Mouse (Mus musculus): ENCODE results near the gene Taar5. TPM values are rescaled to one million over a fixed set of nuclear protein-coding genes. Genes with fewer than 3 reads are reported as not detected.

Gene Taar5
- not detected in 2 replicates for polyA plus RNA-seq (2015; fragmentation: Nextera tagmentation; extraction: Ambion mirVana)

- TF ChIP-seq CTCF (IDR thresholded peaks at IDR 0.05): no peak
- TF ChIP-seq EP300 (IDR thresholded peaks at IDR 0.05): no peak
- H3K4me1 ChIP-seq (ENCODE audit: insufficient read depth, low read depth, low read length): no peaks in the 10 kb centered on the region
- ATAC-seq: no peak
- H3K36me3 ChIP-seq (ENCODE audit: insufficient read depth, low read length): no peaks in the 10 kb centered on the region
- H3K27ac ChIP-seq (ENCODE audit: low read length): no peak within 1 kb of the TSS
- WGBS: 84% methylated on average over 11 of the region's 11 CpGs
- H3K9ac ChIP-seq (replicated peaks; ENCODE audit: low read depth): no peak within 1 kb of the TSS
- H3K27me3 ChIP-seq (replicated peaks; ENCODE audit: insufficient read depth, low read length): no peaks in the 10 kb centered on the region
- no peaks in the 10 kb centered on the region for H3K9me3 ChIP-seq (ENCODE audit: low read length)
- H3K4me3 ChIP-seq (ENCODE audit: low read depth, low read length): no peak within 1 kb of the TSS
- no peak for DNase-seq (ENCODE audit: low spot score)
- H3K4me2 ChIP-seq (replicated peaks; ENCODE audit: low read depth, low read length): no peak within 1 kb of the TSS
Measured at GRCm38 (mm10) chr10:23970656-23971165, at the start of gene Taar5. Gene Taar5 (plus strand): TSS chr10:23970706.

- H3K4me3 ChIP-seq (ENCODE audit: low read depth, low read length): no peak overlapping the region
- no peak for TF ChIP-seq CTCF (IDR thresholded peaks at IDR 0.05)
- TF ChIP-seq EP300 (IDR thresholded peaks at IDR 0.05): no peak
- H3K36me3 ChIP-seq (ENCODE audit: insufficient read depth, low read length): no peaks in the 10 kb centered on the region
- 67% methylated on average over 3 of the region's 3 CpGs for WGBS
- H3K27me3 ChIP-seq (replicated peaks; ENCODE audit: insufficient read depth, low read length): no peaks in the 10 kb centered on the region
- no peak overlapping the region for H3K27ac ChIP-seq (ENCODE audit: low read length)
- H3K9ac ChIP-seq (replicated peaks; ENCODE audit: low read depth): no peak overlapping the region
- H3K9me3 ChIP-seq (ENCODE audit: low read length): no peaks in the 10 kb centered on the region
- H3K4me2 ChIP-seq (replicated peaks; ENCODE audit: low read depth, low read length): no peak overlapping the region
- H3K4me1 ChIP-seq (ENCODE audit: insufficient read depth, low read depth, low read length): no peaks in the 10 kb centered on the region
- DNase-seq (ENCODE audit: low spot score) (no peak), ATAC-seq (no peak)
Measured at GRCm38 (mm10) chr10:23922468-23922867, 48.0 kb upstream of the Taar5 start.

DNA sequence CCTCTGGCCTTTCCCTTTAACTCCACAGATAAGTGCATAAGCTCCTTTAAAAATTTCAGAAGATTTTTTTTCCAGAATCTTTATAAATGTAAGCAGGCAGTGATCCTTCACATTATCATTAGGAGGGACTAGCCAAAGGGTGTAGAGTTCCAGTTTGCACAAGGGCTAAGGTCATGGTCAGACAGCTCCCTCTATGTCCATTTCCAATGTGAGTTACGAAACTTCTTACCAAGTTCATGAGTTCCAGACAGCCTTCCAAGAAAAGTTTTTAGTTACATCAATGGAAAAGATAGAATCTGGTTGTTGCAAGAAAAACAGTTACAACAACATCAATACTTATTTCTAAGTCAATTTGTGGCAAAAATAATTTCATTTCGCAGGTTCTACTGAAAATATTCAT is 46.6 kb upstream of the Taar5 start:
- ATAC-seq (no peak), DNase-seq (ENCODE audit: low spot score) (no peak)
- Histone ChIP-seq H3K9me3 (ENCODE audit: low read length) (no peaks in the 10 kb centered on the region), H3K4me2 (replicated peaks; ENCODE audit: low read depth, low read length) (no peak overlapping the region), H3K4me1 (ENCODE audit: insufficient read depth, low read depth, low read length) (no peaks in the 10 kb centered on the region), H3K4me3 (ENCODE audit: low read depth, low read length) (no peak overlapping the region), H3K27ac (ENCODE audit: low read length) (no peak overlapping the region), H3K9ac (replicated peaks; ENCODE audit: low read depth) (no peak overlapping the region), H3K27me3 (replicated peaks; ENCODE audit: insufficient read depth, low read length) (no peaks in the 10 kb centered on the region), H3K36me3 (ENCODE audit: insufficient read depth, low read length) (no peaks in the 10 kb centered on the region)
- TF ChIP-seq EP300 (IDR thresholded peaks at IDR 0.05) (no peak), CTCF (IDR thresholded peaks at IDR 0.05) (no peak)
- WGBS: 79% methylated on average over 2 of the region's 2 CpGs

DNA sequence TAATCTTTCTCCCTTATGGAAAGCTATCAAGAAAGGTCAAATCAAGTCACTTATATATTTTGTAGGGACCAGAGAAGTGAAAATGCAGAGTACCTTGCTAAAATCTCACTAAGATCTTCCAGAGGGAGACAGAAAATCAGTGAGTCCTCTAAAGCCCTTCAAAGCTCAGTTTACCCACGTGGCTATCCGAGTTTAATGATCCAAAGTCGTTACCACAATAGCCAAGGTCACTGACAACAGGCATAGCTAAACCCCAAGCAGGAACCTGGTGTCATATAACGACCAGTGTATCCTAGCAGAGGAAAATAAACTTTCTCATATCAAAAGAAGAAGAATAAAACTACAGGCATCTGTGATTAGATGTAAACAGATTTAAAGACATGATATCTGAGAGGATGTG is 32.9 kb upstream of the Taar5 start:
- 37% methylated on average over 4 of the region's 4 CpGs for WGBS
- Histone ChIP-seq H3K4me1 (ENCODE audit: insufficient read depth, low read depth, low read length) (no peaks in the 10 kb centered on the region), H3K27ac (ENCODE audit: low read length) (no peak overlapping the region), H3K36me3 (ENCODE audit: insufficient read depth, low read length) (no peaks in the 10 kb centered on the region), H3K4me3 (ENCODE audit: low read depth, low read length) (no peak overlapping the region), H3K9me3 (ENCODE audit: low read length) (no peaks in the 10 kb centered on the region), H3K4me2 (replicated peaks; ENCODE audit: low read depth, low read length) (no peak overlapping the region), H3K9ac (replicated peaks; ENCODE audit: low read depth) (no peak overlapping the region), H3K27me3 (replicated peaks; ENCODE audit: insufficient read depth, low read length) (no peaks in the 10 kb centered on the region)
- DNase-seq (ENCODE audit: low spot score) (no peak), ATAC-seq (no peak)
- TF ChIP-seq EP300 (IDR thresholded peaks at IDR 0.05) (no peak), CTCF (IDR thresholded peaks at IDR 0.05) (no peak)

GRCm38 (mm10) chr10:23938312-23938711 is 32.2 kb upstream of the Taar5 start, which contains the start of gene Taar2:
Gene Taar2 (plus strand): TSS chr10:23938572.
- no peak for DNase-seq (ENCODE audit: low spot score)
- Histone ChIP-seq H3K27me3 (replicated peaks; ENCODE audit: insufficient read depth, low read length) (no peaks in the 10 kb centered on the region), H3K4me1 (ENCODE audit: insufficient read depth, low read depth, low read length) (no peaks in the 10 kb centered on the region), H3K36me3 (ENCODE audit: insufficient read depth, low read length) (no peaks in the 10 kb centered on the region), H3K9ac (replicated peaks; ENCODE audit: low read depth) (no peak within 1 kb of the TSS), H3K4me2 (replicated peaks; ENCODE audit: low read depth, low read length) (no peak within 1 kb of the TSS), H3K27ac (ENCODE audit: low read length) (no peak within 1 kb of the TSS), H3K4me3 (ENCODE audit: low read depth, low read length) (no peak within 1 kb of the TSS), H3K9me3 (ENCODE audit: low read length) (no peaks in the 10 kb centered on the region)
- no peak for TF ChIP-seq CTCF (IDR thresholded peaks at IDR 0.05)
- no peak for TF ChIP-seq EP300 (IDR thresholded peaks at IDR 0.05)
- no peak for ATAC-seq
- 56% methylated on average over 6 of the region's 6 CpGs for WGBS

- H3K36me3 ChIP-seq (ENCODE audit: insufficient read depth, low read length): no peaks in the 10 kb centered on the region
- no peak overlapping the region for H3K9ac ChIP-seq (replicated peaks; ENCODE audit: low read depth)
- no peaks in the 10 kb centered on the region for H3K9me3 ChIP-seq (ENCODE audit: low read length)
- 77% methylated on average over 5 of the region's 5 CpGs for WGBS
- H3K4me2 ChIP-seq (replicated peaks; ENCODE audit: low read depth, low read length): no peak overlapping the region
- ATAC-seq (no peak), DNase-seq (ENCODE audit: low spot score) (no peak)
- H3K27me3 ChIP-seq (replicated peaks; ENCODE audit: insufficient read depth, low read length): no peaks in the 10 kb centered on the region
- H3K4me1 ChIP-seq (ENCODE audit: insufficient read depth, low read depth, low read length): no peaks in the 10 kb centered on the region
- TF ChIP-seq EP300 (IDR thresholded peaks at IDR 0.05): no peak
- TF ChIP-seq CTCF (IDR thresholded peaks at IDR 0.05): peak; percentile 47
- H3K27ac ChIP-seq (ENCODE audit: low read length): no peak overlapping the region
- H3K4me3 ChIP-seq (ENCODE audit: low read depth, low read length): no peak overlapping the region
Measured at GRCm38 (mm10) chr10:23942465-23942864, 28.0 kb upstream of the Taar5 start.

DNA sequence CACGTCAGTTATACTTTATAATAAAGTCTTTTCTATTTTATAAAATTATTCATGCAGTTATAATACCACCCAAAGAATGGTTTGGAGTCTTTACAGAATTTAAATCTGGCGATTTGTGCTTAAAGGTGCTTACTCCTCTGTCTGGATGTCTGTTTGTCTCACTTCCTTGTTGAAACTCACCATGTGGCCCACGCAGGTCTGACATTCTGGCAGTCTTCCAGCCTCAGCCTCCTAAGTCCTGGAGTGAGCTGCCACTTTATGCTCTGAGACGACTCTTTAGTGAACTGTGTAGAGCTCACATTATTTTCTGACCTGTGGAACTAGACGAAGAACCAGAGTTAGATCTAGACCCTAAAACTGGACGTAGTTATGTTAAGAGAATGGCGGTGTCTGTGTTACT is 22.5 kb upstream of the Taar5 start:
- H3K4me3 ChIP-seq (ENCODE audit: low read depth, low read length): no peak overlapping the region
- no peak for ATAC-seq
- no peak overlapping the region for H3K27ac ChIP-seq (ENCODE audit: low read length)
- WGBS: 41% methylated on average over 7 of the region's 7 CpGs
- peak; percentile 44 for DNase-seq (ENCODE audit: low spot score)
- H3K4me1 ChIP-seq (ENCODE audit: insufficient read depth, low read depth, low read length): no peaks in the 10 kb centered on the region
- no peaks in the 10 kb centered on the region for H3K27me3 ChIP-seq (replicated peaks; ENCODE audit: insufficient read depth, low read length)
- no peaks in the 10 kb centered on the region for H3K36me3 ChIP-seq (ENCODE audit: insufficient read depth, low read length)
- no peaks in the 10 kb centered on the region for H3K9me3 ChIP-seq (ENCODE audit: low read length)
- no peak for TF ChIP-seq CTCF (IDR thresholded peaks at IDR 0.05)
- TF ChIP-seq EP300 (IDR thresholded peaks at IDR 0.05): no peak
- no peak overlapping the region for H3K9ac ChIP-seq (replicated peaks; ENCODE audit: low read depth)
- H3K4me2 ChIP-seq (replicated peaks; ENCODE audit: low read depth, low read length): no peak overlapping the region

All from lung, postnatal 0 days (tissue).